Mouse (Mus musculus) gastrocnemius, postnatal 25 days (tissue): ENCODE data around the gene Galnt18. TPM values are rescaled to one million over a fixed set of nuclear protein-coding genes. Genes with fewer than 3 reads are reported as not detected.
A peak's percentile ranks its signal among the peaks of the same experiment; 100 is the strongest.

Source experiments
- DNase-seq: peaks from one replicate; pipeline ENCODE4 v3.0.0; 2022
- total RNA-seq, 2 experiments: library from RNA; stranded (reverse); gene quantifications; 1 replicate in 1 of 2; 2 replicates in 1 of 2; pipeline ENCODE4 v1.2.3; 2021

The Galnt18 gene
- total RNA-seq, 2 experiments from 2014 or later = 4.1 to 5.2 TPM

GRCm38 (mm10) chr7:111559011-111559410 lies 220.8 kb downstream of the Galnt18 start:
- DNase-seq = no peak

GRCm38 (mm10) chr7:111550987-111551386 lies 228.8 kb downstream of the Galnt18 start:
- no peak for DNase-seq

GRCm38 (mm10) chr7:111547069-111547468 lies 232.7 kb downstream of the Galnt18 start:
- DNase-seq = no peak

GRCm38 (mm10) chr7:111545614-111546013 lies 234.2 kb downstream of the Galnt18 start:
- DNase-seq = no peak

- no peak for DNase-seq
These were observed 241.8 kb downstream of the Galnt18 start for GRCm38 (mm10) chr7:111537946-111538345.

GRCm38 (mm10) chr7:111534826-111535405 lies 244.9 kb downstream of the Galnt18 start:
- DNase-seq = no peak

- DNase-seq = no peak
These were observed 250.7 kb downstream of the Galnt18 start for GRCm38 (mm10) chr7:111528961-111529643.

- no peak for DNase-seq
These were observed 251.3 kb downstream of the Galnt18 start for GRCm38 (mm10) chr7:111528462-111528861.

GRCm38 (mm10) chr7:111520881-111521280 lies 258.9 kb downstream of the Galnt18 start:
- DNase-seq = no peak

GRCm38 (mm10) chr7:111518581-111519242 lies 261.1 kb downstream of the Galnt18 start:
- no peak for DNase-seq

- DNase-seq = no peak
These were observed 262.9 kb downstream of the Galnt18 start for GRCm38 (mm10) chr7:111516882-111517281.

- DNase-seq = no peak
These were observed 264.3 kb downstream of the Galnt18 start for GRCm38 (mm10) chr7:111515471-111515870.

GRCm38 (mm10) chr7:111509167-111509854 lies 270.5 kb downstream of the Galnt18 start:
- DNase-seq = no peak

- DNase-seq = no peak
These were observed 279.2 kb downstream of the Galnt18 start for GRCm38 (mm10) chr7:111500616-111501015.

- no peak for DNase-seq
These were observed 280.5 kb downstream of the Galnt18 start for GRCm38 (mm10) chr7:111499255-111499790.

GRCm38 (mm10) chr7:111497191-111497590 lies 282.6 kb downstream of the Galnt18 start:
- DNase-seq = no peak

- DNase-seq = no peak
These were observed 287.4 kb downstream of the Galnt18 start for GRCm38 (mm10) chr7:111492242-111492949.

- DNase-seq = no peak
These were observed 288.2 kb downstream of the Galnt18 start for GRCm38 (mm10) chr7:111491566-111491965.

- peak; percentile 16 for DNase-seq
These were observed 292.9 kb downstream of the Galnt18 start for GRCm38 (mm10) chr7:111486811-111487333.

- no peak for DNase-seq
These were observed 295.9 kb downstream of the Galnt18 start for GRCm38 (mm10) chr7:111483896-111484295.

GRCm38 (mm10) chr7:111483321-111483720 lies 296.5 kb downstream of the Galnt18 start:
- no peak for DNase-seq

GRCm38 (mm10) chr7:111467715-111468114 lies 312.1 kb downstream of the Galnt18 start:
- DNase-seq = no peak
